Mouse (Mus musculus) gastrocnemius, postnatal 4 days (tissue): ENCODE results near the gene Gm20388. TPM values are rescaled to one million over a fixed set of nuclear protein-coding genes. Genes with fewer than 3 reads are reported as not detected.
A peak's percentile ranks its signal among the peaks of the same experiment; 100 is the strongest.

Source experiments
- DNase-seq, 2 experiments: peaks; one replicate each; pipeline ENCODE4 v3.0.0; 2021 to 2022; ENCODE audit warnings: low spot score in 2 of 2, mixed read lengths in 2 of 2
- total RNA-seq, 2 experiments: library from RNA; stranded (reverse); gene quantifications; 2 replicates each; pipeline ENCODE4 v1.2.3; 2021

Gene Gm20388
- total RNA-seq, 2 experiments from 2014 or later = 12.8 to 22.8 TPM

GRCm38 (mm10) chr8:122850641-122851240 lies 2940.1 kb downstream of the Gm20388 start:
- DNase-seq = peak in 1 of 2 experiments; percentile 47

- no peak for DNase-seq
These were observed 2941.3 kb downstream of the Gm20388 start for GRCm38 (mm10) chr8:122851692-122852545.

GRCm38 (mm10) chr8:122852546-122852905 lies 2941.9 kb downstream of the Gm20388 start:
- no peak for DNase-seq

GRCm38 (mm10) chr8:122853340-122853771 lies 2942.7 kb downstream of the Gm20388 start:
- DNase-seq = peak in 1 of 2 experiments; percentile 57

- DNase-seq = no peak
These were observed 2943.7 kb downstream of the Gm20388 start for GRCm38 (mm10) chr8:122854388-122854787.

GRCm38 (mm10) chr8:122855123-122855522 lies 2944.5 kb downstream of the Gm20388 start:
- DNase-seq = no peak

- DNase-seq = no peak
These were observed 2945.6 kb downstream of the Gm20388 start for GRCm38 (mm10) chr8:122856288-122856687.

- no peak for DNase-seq
These were observed 2949.2 kb downstream of the Gm20388 start for GRCm38 (mm10) chr8:122859843-122860242.

GRCm38 (mm10) chr8:122864719-122865129 lies 2954.1 kb downstream of the Gm20388 start:
- no peak for DNase-seq

- no peak for DNase-seq
These were observed 2954.8 kb downstream of the Gm20388 start for GRCm38 (mm10) chr8:122865441-122865840.

- DNase-seq = no peak
These were observed 2955.6 kb downstream of the Gm20388 start for GRCm38 (mm10) chr8:122866231-122866630.

GRCm38 (mm10) chr8:122867982-122868381 lies 2957.3 kb downstream of the Gm20388 start:
- no peak for DNase-seq

GRCm38 (mm10) chr8:122870377-122870863 lies 2959.8 kb downstream of the Gm20388 start:
- DNase-seq = peak in 1 of 2 experiments; percentile 58

GRCm38 (mm10) chr8:122871663-122872062 lies 2961.0 kb downstream of the Gm20388 start:
- DNase-seq = no peak

GRCm38 (mm10) chr8:122873171-122873570 lies 2962.5 kb downstream of the Gm20388 start:
- DNase-seq = no peak

- no peak for DNase-seq
These were observed 2964.5 kb downstream of the Gm20388 start for GRCm38 (mm10) chr8:122875186-122875585.

GRCm38 (mm10) chr8:122878231-122878630 lies 2967.6 kb downstream of the Gm20388 start:
- no peak for DNase-seq

GRCm38 (mm10) chr8:122880302-122880701 lies 2969.7 kb downstream of the Gm20388 start:
- no peak for DNase-seq

GRCm38 (mm10) chr8:122883671-122884070 lies 2973.0 kb downstream of the Gm20388 start:
- DNase-seq = no peak

GRCm38 (mm10) chr8:122891440-122891839 lies 2980.8 kb downstream of the Gm20388 start:
- no peak for DNase-seq

GRCm38 (mm10) chr8:122893451-122893850 lies 2982.8 kb downstream of the Gm20388 start:
- no peak for DNase-seq

GRCm38 (mm10) chr8:122896317-122896716 lies 2985.7 kb downstream of the Gm20388 start:
- no peak for DNase-seq
